Mouse (Mus musculus) erythroid progenitor cell, adult 5-6 weeks (primary cell): ENCODE measurements around the gene Upf2. TPM values are rescaled to one million over a fixed set of nuclear protein-coding genes. Genes with fewer than 3 reads are reported as not detected.

ENCODE experiments used
- ATAC-seq: replicated peaks from 2 replicates; pipeline ENCODE4 v1.8.0; 2016; ENCODE audit warnings: moderate number of reproducible peaks, mild to moderate bottlenecking, moderate TSS enrichment, inconsistent platforms; ENCODE audit not compliant: poor library complexity, low FRiP score, severe bottlenecking
- total RNA-seq, 2 experiments: library from RNA; stranded (forward) in 1 of 2; stranded (reverse) in 1 of 2; fragments of 150-400 nt in 1 of 2; fragments of 186-747, 209-891 nt in 1 of 2; gene quantifications; 2 replicates each; pipeline versions ENCODE4 v1.2.3 to v1.2.4; 2015 to 2017; ENCODE audit warnings: low replicate concordance in 2 of 2

The Upf2 gene
- total RNA-seq, 2 experiments from 2014 or later, result 36.2 to 39.0 TPM

DNA sequence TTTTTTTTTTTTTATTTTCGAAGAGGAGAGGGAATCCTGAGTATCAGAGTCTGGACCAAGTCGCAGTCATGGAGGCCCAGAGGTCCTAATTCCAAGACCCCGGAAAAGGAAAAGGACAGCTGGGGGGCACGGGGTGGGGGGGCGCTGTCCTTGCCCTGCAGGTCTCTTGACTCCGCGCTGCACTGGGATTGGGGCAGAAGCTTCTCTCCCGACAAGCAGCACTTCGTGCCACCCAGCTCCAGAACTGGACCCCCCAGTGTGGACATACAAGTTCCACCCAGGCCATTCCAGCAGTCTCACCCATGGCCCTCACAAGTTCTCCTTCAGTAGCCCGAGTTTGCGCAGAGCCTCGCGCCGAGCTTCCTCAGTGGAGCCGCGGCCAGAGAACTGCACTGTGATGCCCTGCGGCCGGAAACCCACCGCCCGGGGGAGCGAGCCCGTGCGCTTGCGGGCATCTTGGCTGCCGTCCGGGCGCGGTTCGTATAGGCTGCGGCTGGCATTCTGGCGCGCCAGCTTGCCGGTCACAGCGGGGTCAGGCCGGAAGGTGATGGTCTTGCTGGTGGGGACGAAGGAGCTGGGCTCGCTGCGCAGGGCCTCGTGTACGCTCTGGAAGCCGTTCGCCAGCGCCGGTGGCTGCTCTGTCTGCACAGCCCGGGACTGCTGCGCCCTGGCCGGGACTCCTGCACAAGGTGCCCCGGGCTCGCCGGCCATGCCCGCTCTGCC lies 148.9 kb downstream of the Upf2 start:
- ATAC-seq, result no peak

DNA sequence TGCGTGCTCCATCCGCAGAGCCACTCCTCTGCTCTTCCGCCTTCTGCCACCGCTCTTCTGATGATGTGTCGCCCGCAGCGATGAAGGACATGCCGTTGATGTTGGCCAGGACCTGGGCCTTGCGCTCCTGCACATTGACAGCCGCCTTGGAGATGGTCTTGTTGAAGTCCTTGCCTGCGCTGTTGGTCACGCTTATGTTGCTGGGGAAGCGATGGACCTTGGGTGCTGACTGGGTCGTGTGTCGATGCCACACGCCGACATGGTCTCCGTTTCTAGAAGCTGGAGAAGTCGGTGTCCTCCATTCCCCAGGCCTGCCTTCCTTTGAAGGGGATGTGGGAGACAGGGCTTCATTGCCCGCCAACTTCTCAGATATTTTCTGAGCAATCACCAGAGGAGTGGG lies 149.5 kb downstream of the Upf2 start:
- ATAC-seq, result no peak

DNA sequence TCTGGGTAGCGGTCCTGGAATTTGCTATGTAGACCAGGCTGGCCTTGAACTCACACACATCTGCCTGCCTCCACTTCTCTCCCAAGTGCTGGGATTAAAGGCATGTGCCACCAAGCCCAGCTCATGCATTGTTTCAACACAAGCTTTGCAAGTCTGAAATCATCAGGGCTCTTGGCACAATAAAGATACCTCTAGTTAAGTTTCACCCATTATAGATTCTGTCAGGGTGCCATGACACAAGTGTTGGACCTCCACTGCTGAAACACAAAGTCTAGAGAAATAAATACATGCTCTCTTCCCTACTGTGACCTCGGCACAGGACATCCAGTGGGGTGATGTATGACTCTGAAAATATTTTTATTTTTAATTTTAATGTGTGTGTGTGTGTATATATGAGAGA lies 154.2 kb downstream of the Upf2 start:
- no peak for ATAC-seq

Other genes with a start within 250 kb of the Upf2 start
- gene Camk1d, start 237.0 kb upstream of the Upf2 start, total RNA-seq (2015; ENCODE audit: low replicate concordance), result 3.2 and 7.5 TPM in 2 replicates
- gene Camk1d, start 237.0 kb upstream of the Upf2 start, total RNA-seq (2017; ENCODE audit: low replicate concordance), result 1.7 and 2.2 TPM in 2 replicates
- gene Nudt5, start 106.5 kb upstream of the Upf2 start, total RNA-seq (2015; ENCODE audit: low replicate concordance), result 21.0 and 32.1 TPM in 2 replicates
- 26.5 and 42.9 TPM in 2 replicates for gene Nudt5, start 106.5 kb upstream of the Upf2 start, total RNA-seq (2017; ENCODE audit: low replicate concordance)
- 77.5 and 155 TPM in 2 replicates for gene Cdc123, start 106.3 kb upstream of the Upf2 start, total RNA-seq (2015; ENCODE audit: low replicate concordance)
- 20.9 and 74.2 TPM in 2 replicates for gene Cdc123, start 106.3 kb upstream of the Upf2 start, total RNA-seq (2017; ENCODE audit: low replicate concordance)
- gene Gm13199, start 88.5 kb upstream of the Upf2 start, total RNA-seq (2015; ENCODE audit: low replicate concordance), result 2.2 TPM in 1 of 2 replicates, not detected in the other
- gene Gm13199, start 88.5 kb upstream of the Upf2 start, total RNA-seq (2017; ENCODE audit: low replicate concordance), result 1.1 TPM in 1 of 2 replicates, not detected in the other
- 15.9 and 31.4 TPM in 2 replicates for gene Sec61a2, start 56.0 kb upstream of the Upf2 start, total RNA-seq (2015; ENCODE audit: low replicate concordance)
- 19.4 and 21.5 TPM in 2 replicates for gene Sec61a2, start 56.0 kb upstream of the Upf2 start, total RNA-seq (2017; ENCODE audit: low replicate concordance)
- gene Dhtkd1, start 8.7 kb upstream of the Upf2 start, total RNA-seq (2015; ENCODE audit: low replicate concordance), result 0.84 TPM in 1 of 2 replicates, not detected in the other
- 0.26 TPM in 1 of 2 replicates, not detected in the other for gene Dhtkd1, start 8.7 kb upstream of the Upf2 start, total RNA-seq (2017; ENCODE audit: low replicate concordance)
- gene Proser2, start 178.7 kb downstream of the Upf2 start, total RNA-seq (2015; ENCODE audit: low replicate concordance), result 2.5 TPM in 1 of 2 replicates, not detected in the other
- not detected in 2 replicates for gene Proser2, start 178.7 kb downstream of the Upf2 start, total RNA-seq (2017; ENCODE audit: low replicate concordance)